Mouse (Mus musculus) MEL (cell line): ENCODE data around the gene Sytl3. TPM values are rescaled to one million over a fixed set of nuclear protein-coding genes. Genes with fewer than 3 reads are reported as not detected.
"Not testable (repeated sequence)": the region's sequence is repeated elsewhere in the genome, so short reads cannot be mapped to it uniquely, and the experiment has no call there.

Experiments used
- DNase-seq: peaks from one replicate; pipeline ENCODE4 v3.0.0; 2011; ENCODE audit warnings: low read depth, low spot score
- H3K27ac ChIP-seq: 2 replicates; pipeline ENCODE4 v1.5.1; 2012; ENCODE audit warnings: low read depth, mild to moderate bottlenecking, control low read depth, low read length, moderate library complexity; ENCODE audit not compliant: control insufficient read depth
- H3K27me3 ChIP-seq, 2 experiments: fragments of 150-350 bp in 1 of 2; sonication (generic) in 1 of 2; 2 replicates each; pipeline ENCODE4 v1.6.1; 2012; ENCODE audit warnings: low read length in 2 of 2, mild to moderate bottlenecking in 2 of 2, improper control_type of control experiment in 1 of 2, moderate library complexity in 1 of 2; ENCODE audit not compliant: insufficient read depth in 2 of 2, control insufficient read depth in 1 of 2
- H3K36me3 ChIP-seq, 2 experiments: 2 replicates each; pipeline ENCODE4 v1.6.1; 2012 to 2014; ENCODE audit warnings: low read length in 2 of 2, improper control_type of control experiment in 1 of 2, inconsistent platforms in 1 of 2, mild to moderate bottlenecking in 1 of 2; ENCODE audit not compliant: insufficient read depth in 2 of 2, control insufficient read depth in 1 of 2
- H3K4me1 ChIP-seq, 2 experiments: fragments of 150-350 bp in 1 of 2; sonication (generic) in 1 of 2; 2 replicates each; pipeline ENCODE4 v1.6.1; 2012; ENCODE audit warnings: low read length in 2 of 2, improper control_type of control experiment in 1 of 2, mild to moderate bottlenecking in 1 of 2; ENCODE audit not compliant: insufficient read depth in 2 of 2, control insufficient read depth in 1 of 2
- H3K4me3 ChIP-seq, 2 experiments: fragments of 150-350 bp in 1 of 2; sonication (generic) in 1 of 2; 2 replicates each; pipeline ENCODE4 v1.5.1; 2012; ENCODE audit warnings: low read depth in 2 of 2, low read length in 2 of 2, mild to moderate bottlenecking in 2 of 2, moderate library complexity in 2 of 2, control low read depth in 1 of 2, improper control_type of control experiment in 1 of 2; ENCODE audit not compliant: control insufficient read depth in 1 of 2, insufficient read depth in 1 of 2
- H3K79me2 ChIP-seq: 2 replicates; pipeline ENCODE4 v1.6.1; 2012; ENCODE audit warnings: mild to moderate bottlenecking, low read length, moderate library complexity; ENCODE audit not compliant: control insufficient read depth, poor library complexity, insufficient read depth
- H3K9ac ChIP-seq: 2 replicates; pipeline ENCODE4 v1.6.1; 2012; ENCODE audit warnings: low read depth, mild to moderate bottlenecking, control low read depth, low read length, moderate library complexity; ENCODE audit not compliant: control insufficient read depth, poor library complexity, severe bottlenecking
- H3K9me3 ChIP-seq: fragments of 150-350 bp; sonication (generic); replicated peaks from 2 replicates; pipeline ENCODE4 v1.6.1; 2012; ENCODE audit warnings: mild to moderate bottlenecking, low read length, improper control_type of control experiment, moderate library complexity; ENCODE audit not compliant: insufficient read depth
- polyA plus RNA-seq, 2 experiments: library from polyadenylated mRNA; stranded (reverse) in 1 of 2; unstranded in 1 of 2; fragments of >175 nt in 1 of 2; fragments of >200 nt in 1 of 2; gene quantifications; 2 replicates each; pipeline versions ENCODE4 v1.2.1 to v1.2.4; 2012; ENCODE audit warnings: low replicate concordance in 2 of 2, low read depth in 1 of 2; ENCODE audit not compliant: insufficient read length in 2 of 2, insufficient read depth in 1 of 2, missing spikeins in 1 of 2
- total RNA-seq: library from RNA; depleted of rRNA; stranded (reverse); fragments of 300-350 nt; gene quantifications from 2 replicates; pipeline ENCODE4 v1.2.3, GENCODE M21; 2012

Sytl3 gene
- total and polyA plus RNA-seq, 3 experiments, result not detected

DNA sequence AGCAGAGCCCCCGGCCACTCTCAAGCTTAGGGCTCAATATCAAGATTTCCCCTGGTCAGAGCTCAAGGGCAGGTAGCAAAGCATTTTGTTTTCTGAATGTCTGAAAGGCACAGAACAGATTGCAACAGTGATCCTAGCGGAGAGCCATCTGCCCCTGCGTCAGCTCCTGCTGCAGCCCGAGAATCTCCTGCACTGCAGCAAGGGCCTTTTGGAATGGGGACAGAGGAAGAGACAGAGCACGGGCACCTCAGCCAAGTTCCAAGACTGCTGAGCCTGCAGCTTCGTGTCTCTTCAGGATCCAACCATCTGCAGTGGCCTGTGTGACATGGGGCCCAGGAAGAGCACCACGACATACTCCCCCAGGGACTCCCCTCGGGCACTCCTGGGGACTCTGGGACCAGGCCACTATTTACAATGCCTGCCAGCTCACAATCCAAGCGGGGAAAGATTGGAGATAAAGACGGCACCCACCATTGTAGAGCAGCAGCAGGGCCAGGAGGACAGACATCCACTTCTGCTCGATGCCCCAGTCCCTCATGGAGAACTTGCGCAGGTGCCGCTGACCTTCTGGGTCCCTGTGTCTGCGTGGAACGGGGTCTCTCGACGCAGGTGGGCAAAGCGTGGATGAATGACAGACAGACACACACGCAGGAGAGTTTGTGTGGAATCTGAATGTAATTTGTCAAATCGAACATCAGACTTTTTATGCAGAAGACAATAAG is 38.0 kb upstream of the Sytl3 start:
- H3K4me1 ChIP-seq, H3K36me3 ChIP-seq, H3K79me2 ChIP-seq, H3K27ac ChIP-seq, DNase-seq, H3K27me3 ChIP-seq, H3K4me3 ChIP-seq, H3K9me3 ChIP-seq, H3K9ac ChIP-seq: not testable (repeated sequence)

DNA sequence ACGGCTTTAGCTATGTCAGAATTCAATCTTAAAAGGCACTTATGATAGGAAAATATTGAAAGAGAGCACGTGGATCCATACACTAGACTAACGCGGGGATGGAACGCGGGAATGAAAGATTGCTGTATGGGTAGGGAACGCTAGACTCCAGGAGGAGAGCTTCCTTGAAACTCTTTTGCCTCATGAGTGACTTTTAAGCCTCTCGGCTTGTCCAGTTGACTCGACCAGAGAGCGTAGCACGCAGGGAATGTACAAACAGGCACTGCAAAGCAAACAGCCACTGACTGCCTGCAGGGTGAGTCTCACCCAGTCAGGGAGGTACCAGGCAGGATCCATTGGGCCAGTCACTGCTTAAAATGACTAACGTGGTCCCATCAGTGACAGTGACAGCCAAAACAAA is 36.9 kb upstream of the Sytl3 start:
- not testable (repeated sequence) for H3K4me3 ChIP-seq, H3K4me1 ChIP-seq, H3K27ac ChIP-seq, H3K9me3 ChIP-seq, DNase-seq, H3K9ac ChIP-seq, H3K36me3 ChIP-seq, H3K27me3 ChIP-seq, H3K79me2 ChIP-seq

DNA sequence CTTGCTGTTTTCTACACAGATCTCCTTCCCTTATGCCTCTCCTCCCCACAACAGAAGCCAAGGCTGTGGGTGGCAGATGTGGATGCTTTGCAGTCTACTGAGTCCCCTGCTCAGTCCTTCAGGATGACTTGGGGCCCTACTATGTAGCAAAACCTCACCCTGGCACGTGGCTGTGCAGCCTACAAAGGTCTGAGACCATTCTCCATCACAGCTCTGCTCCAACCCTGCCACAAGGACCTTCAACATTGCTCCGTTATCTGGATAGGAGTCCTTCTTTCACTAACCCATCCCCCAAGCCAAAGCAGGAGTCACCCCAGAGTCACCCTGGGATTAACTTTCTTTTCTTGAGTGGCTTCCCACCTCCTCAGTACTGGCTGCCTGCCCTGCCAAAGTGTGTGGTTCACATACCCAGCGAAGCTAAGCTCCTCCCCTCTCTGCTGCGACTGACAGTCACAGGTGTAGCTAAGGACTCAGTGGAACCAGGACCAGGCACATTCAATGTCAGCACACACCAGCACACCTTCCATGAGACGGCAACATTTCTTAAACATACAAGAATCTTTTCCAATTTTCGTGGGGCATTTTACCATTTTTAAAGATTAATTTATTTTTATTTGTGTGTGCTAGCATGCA is 33.9 kb upstream of the Sytl3 start:
- not testable (repeated sequence) for H3K27ac ChIP-seq, H3K9ac ChIP-seq, H3K36me3 ChIP-seq, H3K79me2 ChIP-seq, H3K9me3 ChIP-seq, DNase-seq, H3K27me3 ChIP-seq, H3K4me3 ChIP-seq, H3K4me1 ChIP-seq

DNA sequence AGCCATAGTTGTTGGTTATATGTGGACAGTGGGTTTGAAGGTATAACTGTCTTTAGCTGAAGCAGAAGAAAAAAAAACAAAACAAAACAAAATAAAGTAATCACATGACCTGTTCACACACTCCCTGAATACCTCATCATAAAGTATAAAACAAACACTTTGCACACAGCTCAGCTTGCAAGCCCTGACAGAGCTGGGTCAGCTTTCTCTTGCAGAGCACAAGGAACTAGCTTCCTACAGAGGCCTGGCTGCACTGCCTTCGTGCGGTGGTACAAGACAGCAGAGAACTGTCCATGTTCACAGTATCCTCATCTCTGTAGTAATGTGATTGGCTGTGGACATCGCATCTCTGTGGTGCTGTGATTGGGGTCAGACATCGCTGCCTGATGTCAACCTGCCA is 28.5 kb upstream of the Sytl3 start:
- H3K4me3 ChIP-seq, H3K36me3 ChIP-seq, H3K27ac ChIP-seq, H3K9ac ChIP-seq, H3K27me3 ChIP-seq, H3K9me3 ChIP-seq, H3K4me1 ChIP-seq, DNase-seq, H3K79me2 ChIP-seq: not testable (repeated sequence)

DNA sequence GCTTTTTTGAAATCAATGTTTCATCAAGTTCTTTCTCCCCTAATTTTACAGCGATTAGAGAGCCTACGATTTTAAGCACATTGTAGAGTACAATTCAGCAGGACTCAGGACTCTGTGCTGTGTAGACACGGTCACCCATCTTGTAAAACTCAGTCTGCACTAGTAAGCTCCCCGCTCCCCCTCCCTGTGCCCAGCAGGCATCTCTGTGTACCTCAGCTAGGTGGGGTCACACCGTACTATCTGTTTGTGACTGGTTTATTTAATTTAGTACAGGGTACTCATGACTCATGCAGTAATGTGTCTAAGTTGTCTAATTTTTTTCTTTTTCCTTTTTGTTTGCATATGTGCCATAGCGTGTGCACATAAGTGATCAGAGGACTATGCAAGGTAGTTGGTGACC is 26.0 kb upstream of the Sytl3 start:
- not testable (repeated sequence) for H3K36me3 ChIP-seq, H3K27me3 ChIP-seq, H3K27ac ChIP-seq, H3K4me3 ChIP-seq, H3K9ac ChIP-seq, H3K9me3 ChIP-seq, DNase-seq, H3K79me2 ChIP-seq, H3K4me1 ChIP-seq

DNA sequence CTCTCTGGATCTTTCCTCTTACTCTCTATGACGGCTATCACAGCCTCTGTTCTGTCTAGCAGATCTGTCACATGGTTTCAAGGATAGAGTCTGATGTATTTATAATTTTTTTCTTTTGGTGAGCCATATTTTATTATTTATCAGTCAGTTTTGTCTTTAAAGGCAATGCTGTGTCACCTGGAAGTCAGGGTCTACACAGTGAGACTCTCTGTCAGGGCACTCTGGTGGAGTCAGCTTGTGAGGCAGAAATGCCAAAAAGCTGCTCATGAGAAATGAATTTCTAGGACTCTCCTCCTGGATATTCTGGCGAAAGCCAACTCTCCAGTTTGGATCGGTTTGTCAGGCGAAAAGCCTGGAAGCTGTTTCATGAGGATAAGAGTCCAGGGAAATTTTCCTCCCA is 23.1 kb upstream of the Sytl3 start:
- H3K4me3 ChIP-seq, DNase-seq, H3K9ac ChIP-seq, H3K79me2 ChIP-seq, H3K27me3 ChIP-seq, H3K9me3 ChIP-seq, H3K36me3 ChIP-seq, H3K27ac ChIP-seq, H3K4me1 ChIP-seq: not testable (repeated sequence)
